Mouse (Mus musculus): ENCODE results near the gene Pik3r5. TPM values are rescaled to one million over a fixed set of nuclear protein-coding genes. Genes with fewer than 3 reads are reported as not detected.

Pik3r5 gene
- total RNA-seq, 1 experiment, result 0.94 TPM

DNA sequence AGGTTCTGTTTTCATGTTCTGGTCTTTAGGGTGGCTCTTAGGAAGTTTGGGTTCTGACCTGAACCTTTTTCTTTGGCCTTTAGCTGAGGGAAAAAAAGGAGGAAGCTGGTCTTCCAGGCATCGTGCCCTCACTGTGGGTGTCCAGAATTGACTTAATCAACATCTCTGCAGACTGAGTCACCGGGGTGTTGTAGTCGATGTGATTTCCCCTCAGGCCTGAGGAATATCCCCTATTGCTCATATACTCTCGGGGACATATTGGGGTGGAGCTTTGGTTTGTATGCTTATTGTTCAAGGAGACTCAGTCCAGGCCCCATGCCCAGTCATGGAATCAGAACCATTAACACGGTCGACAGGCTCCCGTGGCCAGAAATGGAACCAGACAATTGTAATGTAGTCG is 26.2 kb downstream of the Pik3r5 start:
- H3K9me3 ChIP-seq (ENCODE audit: control insufficient read depth, insufficient read depth, low read depth, low read length), result no peaks in the 10 kb centered on the region
- in situ Hi-C loops (cut with MboI; ENCODE audit: low sequenced_read_pairs in 2 of 2, unreplicated experiment in 2 of 2), result no loop called here
- no peak overlapping the region for H3K9ac ChIP-seq (ENCODE audit: insufficient read depth, low read depth, low read length, poor library complexity, severe bottlenecking)
- TF ChIP-seq ZC3H11A (IDR thresholded peaks at IDR 0.05; ENCODE audit: borderline replicate concordance, low read depth, low read length) (no peak), ZNF384 (IDR thresholded peaks at IDR 0.05; ENCODE audit: low read depth, low read length) (no peak), HCFC1 (IDR thresholded peaks at IDR 0.05; ENCODE audit: borderline replicate concordance, insufficient read depth, low read length) (no peak), MAFK (IDR thresholded peaks at IDR 0.05; ENCODE audit: insufficient read depth, low read depth, low read length) (no peak), CHD2 (IDR thresholded peaks at IDR 0.05; ENCODE audit: low read depth, low read length) (no peak)
- no peaks in the 10 kb centered on the region for H3K36me3 ChIP-seq (ENCODE audit: control insufficient read depth, insufficient read depth, low read length, poor library complexity, severe bottlenecking)
- H3K4me3 ChIP-seq (ENCODE audit: insufficient read depth in 1 of 2, low read depth in 1 of 2, low read length in 2 of 2, poor library complexity in 1 of 2, severe bottlenecking in 1 of 2), result no peak overlapping the region
- DNase-seq (ENCODE audit: low read depth, low spot score), result no peak
- H3K27ac ChIP-seq (ENCODE audit: insufficient read depth, low read depth, low read length, poor library complexity, severe bottlenecking), result no peak overlapping the region
- H3K4me1 ChIP-seq (ENCODE audit: control insufficient read depth in 2 of 2, insufficient read depth in 2 of 2, low read length in 2 of 2, poor library complexity in 1 of 2), result no peaks in the 10 kb centered on the region

DNA sequence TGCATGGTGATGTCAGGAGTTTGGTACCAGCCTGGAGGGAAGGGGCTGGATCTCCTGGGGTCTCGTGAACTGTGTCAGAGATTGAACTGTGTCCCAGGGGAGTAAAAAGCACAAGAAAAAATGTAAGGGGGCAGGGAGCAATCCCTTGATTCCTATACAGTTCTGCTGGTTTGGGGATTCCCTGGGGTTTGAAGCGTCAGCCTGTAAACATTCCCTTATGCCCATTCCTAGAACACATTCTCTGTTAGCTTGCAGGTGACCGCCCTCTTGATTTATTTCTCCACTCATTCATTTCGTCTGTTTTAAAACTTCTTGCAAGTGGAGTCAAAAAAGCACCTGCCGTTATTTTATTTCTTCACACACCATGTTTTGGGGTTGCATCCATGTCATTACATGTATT is 27.1 kb downstream of the Pik3r5 start:
- H3K4me3 ChIP-seq (ENCODE audit: insufficient read depth in 1 of 2, low read depth in 1 of 2, low read length in 2 of 2, poor library complexity in 1 of 2, severe bottlenecking in 1 of 2), result no peak overlapping the region
- DNase-seq (ENCODE audit: low read depth, low spot score), result no peak
- in situ Hi-C loops (cut with MboI; ENCODE audit: low sequenced_read_pairs in 2 of 2, unreplicated experiment in 2 of 2), result no loop called here
- no peaks in the 10 kb centered on the region for H3K4me1 ChIP-seq (ENCODE audit: control insufficient read depth in 2 of 2, insufficient read depth in 2 of 2, low read length in 2 of 2, poor library complexity in 1 of 2)
- no peak overlapping the region for H3K27ac ChIP-seq (ENCODE audit: insufficient read depth, low read depth, low read length, poor library complexity, severe bottlenecking)
- H3K36me3 ChIP-seq (ENCODE audit: control insufficient read depth, insufficient read depth, low read length, poor library complexity, severe bottlenecking), result no peaks in the 10 kb centered on the region
- TF ChIP-seq ZC3H11A (IDR thresholded peaks at IDR 0.05; ENCODE audit: borderline replicate concordance, low read depth, low read length), result no peak
- no peak for TF ChIP-seq CHD2 (IDR thresholded peaks at IDR 0.05; ENCODE audit: low read depth, low read length)
- TF ChIP-seq HCFC1 (IDR thresholded peaks at IDR 0.05; ENCODE audit: borderline replicate concordance, insufficient read depth, low read length), result no peak
- TF ChIP-seq ZNF384 (IDR thresholded peaks at IDR 0.05; ENCODE audit: low read depth, low read length), result no peak
- no peak for TF ChIP-seq MAFK (IDR thresholded peaks at IDR 0.05; ENCODE audit: insufficient read depth, low read depth, low read length)
- no peak overlapping the region for H3K9ac ChIP-seq (ENCODE audit: insufficient read depth, low read depth, low read length, poor library complexity, severe bottlenecking)
- no peaks in the 10 kb centered on the region for H3K9me3 ChIP-seq (ENCODE audit: control insufficient read depth, insufficient read depth, low read depth, low read length)

DNA sequence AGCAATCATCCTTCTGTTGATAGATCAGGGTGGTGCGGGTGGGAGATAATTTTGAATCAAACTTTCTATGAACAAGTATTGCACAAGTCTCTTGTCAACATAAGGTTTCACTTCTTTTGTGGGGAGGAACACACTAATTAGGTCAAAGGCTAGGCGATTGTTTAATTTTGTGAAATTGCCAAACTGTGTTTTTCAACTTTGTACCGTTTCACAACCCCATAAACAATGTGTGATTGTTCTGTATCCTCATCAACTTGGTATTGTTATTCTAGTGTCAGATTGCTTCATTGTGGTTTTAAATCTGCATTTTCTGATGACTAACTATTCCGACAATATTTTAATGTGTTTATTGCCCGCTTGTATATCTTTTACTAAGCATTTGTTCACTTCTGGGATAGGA is 27.6 kb downstream of the Pik3r5 start:
- H3K36me3 ChIP-seq (ENCODE audit: control insufficient read depth, insufficient read depth, low read length, poor library complexity, severe bottlenecking), result no peaks in the 10 kb centered on the region
- H3K27ac ChIP-seq (ENCODE audit: insufficient read depth, low read depth, low read length, poor library complexity, severe bottlenecking), result no peak overlapping the region
- no peaks in the 10 kb centered on the region for H3K4me1 ChIP-seq (ENCODE audit: control insufficient read depth in 2 of 2, insufficient read depth in 2 of 2, low read length in 2 of 2, poor library complexity in 1 of 2)
- in situ Hi-C loops (cut with MboI; ENCODE audit: low sequenced_read_pairs in 2 of 2, unreplicated experiment in 2 of 2), result no loop called here
- no peak overlapping the region for H3K4me3 ChIP-seq (ENCODE audit: insufficient read depth in 1 of 2, low read depth in 1 of 2, low read length in 2 of 2, poor library complexity in 1 of 2, severe bottlenecking in 1 of 2)
- TF ChIP-seq ZC3H11A (IDR thresholded peaks at IDR 0.05; ENCODE audit: borderline replicate concordance, low read depth, low read length), result no peak
- no peak for TF ChIP-seq ZNF384 (IDR thresholded peaks at IDR 0.05; ENCODE audit: low read depth, low read length)
- TF ChIP-seq HCFC1 (IDR thresholded peaks at IDR 0.05; ENCODE audit: borderline replicate concordance, insufficient read depth, low read length), result no peak
- TF ChIP-seq MAFK (IDR thresholded peaks at IDR 0.05; ENCODE audit: insufficient read depth, low read depth, low read length), result no peak
- no peak for DNase-seq (ENCODE audit: low read depth, low spot score)
- no peaks in the 10 kb centered on the region for H3K9me3 ChIP-seq (ENCODE audit: control insufficient read depth, insufficient read depth, low read depth, low read length)
- H3K9ac ChIP-seq (ENCODE audit: insufficient read depth, low read depth, low read length, poor library complexity, severe bottlenecking), result no peak overlapping the region

GRCm38 (mm10) chr11:68462716-68463115 is 30.8 kb downstream of the Pik3r5 start:
- no peak for DNase-seq (ENCODE audit: low read depth, low spot score)
- in situ Hi-C loops (cut with MboI; ENCODE audit: low sequenced_read_pairs in 2 of 2, unreplicated experiment in 2 of 2), result no loop called here
- Histone ChIP-seq H3K9ac (ENCODE audit: insufficient read depth, low read depth, low read length, poor library complexity, severe bottlenecking) (no peak overlapping the region), H3K36me3 (ENCODE audit: control insufficient read depth, insufficient read depth, low read length, poor library complexity, severe bottlenecking) (no peaks in the 10 kb centered on the region), H3K27ac (ENCODE audit: insufficient read depth, low read depth, low read length, poor library complexity, severe bottlenecking) (no peak overlapping the region), H3K9me3 (ENCODE audit: control insufficient read depth, insufficient read depth, low read depth, low read length) (no peaks in the 10 kb centered on the region), H3K4me1 (ENCODE audit: control insufficient read depth in 2 of 2, insufficient read depth in 2 of 2, low read length in 2 of 2, poor library complexity in 1 of 2) (no peaks in the 10 kb centered on the region), H3K4me3 (ENCODE audit: insufficient read depth in 1 of 2, low read depth in 1 of 2, low read length in 2 of 2, poor library complexity in 1 of 2, severe bottlenecking in 1 of 2) (no peak overlapping the region)
- TF ChIP-seq HCFC1 (IDR thresholded peaks at IDR 0.05; ENCODE audit: borderline replicate concordance, insufficient read depth, low read length) (no peak), CHD2 (IDR thresholded peaks at IDR 0.05; ENCODE audit: low read depth, low read length) (no peak), MAFK (IDR thresholded peaks at IDR 0.05; ENCODE audit: insufficient read depth, low read depth, low read length) (no peak), ZNF384 (IDR thresholded peaks at IDR 0.05; ENCODE audit: low read depth, low read length) (no peak), ZC3H11A (IDR thresholded peaks at IDR 0.05; ENCODE audit: borderline replicate concordance, low read depth, low read length) (no peak)

GRCm38 (mm10) chr11:68464260-68464659 is 32.3 kb downstream of the Pik3r5 start:
- H3K27ac ChIP-seq (ENCODE audit: insufficient read depth, low read depth, low read length, poor library complexity, severe bottlenecking), result no peak overlapping the region
- no peaks in the 10 kb centered on the region for H3K36me3 ChIP-seq (ENCODE audit: control insufficient read depth, insufficient read depth, low read length, poor library complexity, severe bottlenecking)
- no peak overlapping the region for H3K4me3 ChIP-seq (ENCODE audit: insufficient read depth in 1 of 2, low read depth in 1 of 2, low read length in 2 of 2, poor library complexity in 1 of 2, severe bottlenecking in 1 of 2)
- DNase-seq (ENCODE audit: low read depth, low spot score), result no peak
- H3K9me3 ChIP-seq (ENCODE audit: control insufficient read depth, insufficient read depth, low read depth, low read length), result no peaks in the 10 kb centered on the region
- in situ Hi-C loops (cut with MboI; ENCODE audit: low sequenced_read_pairs in 2 of 2, unreplicated experiment in 2 of 2), result no loop called here
- no peak overlapping the region for H3K9ac ChIP-seq (ENCODE audit: insufficient read depth, low read depth, low read length, poor library complexity, severe bottlenecking)
- no peak for TF ChIP-seq MAFK (IDR thresholded peaks at IDR 0.05; ENCODE audit: insufficient read depth, low read depth, low read length)
- TF ChIP-seq ZNF384 (IDR thresholded peaks at IDR 0.05; ENCODE audit: low read depth, low read length), result no peak
- TF ChIP-seq CHD2 (IDR thresholded peaks at IDR 0.05; ENCODE audit: low read depth, low read length), result no peak
- H3K4me1 ChIP-seq (ENCODE audit: control insufficient read depth in 2 of 2, insufficient read depth in 2 of 2, low read length in 2 of 2, poor library complexity in 1 of 2), result no peaks in the 10 kb centered on the region
